Comparison of ENCODE assay signal across 20 mouse cellular contexts in genomic region chr17:37072730-37073276, GRCm38 (mm10). TPM values are rescaled to one million over a fixed set of nuclear protein-coding genes. Genes with fewer than 3 reads are reported as not detected.
A peak's percentile ranks its signal among the peaks of the same experiment; 100 is the strongest.
DNase-seq lines count a peak whose midpoint lies in the region; ATAC-seq and TF ChIP-seq lines count a peak whose summit lies in the region.
"Had no signal": no experiment of that assay in that cellular context is flagged by ENCODE, and none has a peak within 500 bp of the region (broad histone marks: within the 10 kb centered on the region; RNA-seq: fewer than 3 reads in every experiment).

No protein-coding gene starts in this region.

- H3K4me3 ChIP-seq in left cerebral cortex, adult 2 months: no peak overlapping the region
- no peak overlapping the region for H3K4me3 ChIP-seq in forebrain, embryonic 10.5 days
- H3K4me3 ChIP-seq in hindbrain, embryonic 13.5 days: no peak overlapping the region
- no peak overlapping the region for H3K4me3 ChIP-seq in midbrain, postnatal 0 days (ENCODE audit: low read depth, low read length)
- H3K4me3 ChIP-seq in heart, embryonic 11.5 days (ENCODE audit: low read depth, low read length): no peak overlapping the region
- no peak overlapping the region for H3K4me3 ChIP-seq in kidney, adult 2 months (ENCODE audit: insufficient read depth, low read depth, low read length)
- H3K4me3 ChIP-seq: neural tube, embryonic 12.5 days; stomach, embryonic 15.5 days had no signal

- H3K27me3 ChIP-seq in forebrain, embryonic 10.5 days (ENCODE audit: poor library complexity, severe bottlenecking): no peaks in the 10 kb centered on the region
- no peaks in the 10 kb centered on the region for H3K27me3 ChIP-seq in hindbrain, embryonic 13.5 days
- no peaks in the 10 kb centered on the region for H3K27me3 ChIP-seq in midbrain, postnatal 0 days (ENCODE audit: insufficient read depth, low read length)
- no peaks in the 10 kb centered on the region for H3K27me3 ChIP-seq in heart, embryonic 11.5 days (ENCODE audit: control insufficient read depth, insufficient read depth, low read length)
- H3K27me3 ChIP-seq in kidney, adult 2 months (replicated peaks; ENCODE audit: control insufficient read depth, insufficient read depth, low read length): no peaks in the 10 kb centered on the region
- H3K27me3 ChIP-seq: neural tube, embryonic 12.5 days; stomach, embryonic 15.5 days had no signal

- WGBS in forebrain, embryonic 10.5 days: 58% methylated on average over 11 of the region's 11 CpGs
- WGBS in hindbrain, embryonic 13.5 days: 25% methylated on average over 11 of the region's 11 CpGs
- WGBS in midbrain, postnatal 0 days: 32% methylated on average over 11 of the region's 11 CpGs
- 61% methylated on average over 11 of the region's 11 CpGs for WGBS in heart, embryonic 11.5 days (ENCODE audit: insufficient replicate concordance)
- WGBS in kidney, adult 2 months: 63% methylated on average over 11 of the region's 11 CpGs

- peaks cover 27% of the 10 kb centered on the region for H3K4me1 ChIP-seq in forebrain, embryonic 10.5 days
- H3K4me1 ChIP-seq in hindbrain, embryonic 13.5 days (replicated peaks): peaks cover 11% of the 10 kb centered on the region; the same call in 1 of the 2 replicates
- H3K4me1 ChIP-seq in midbrain, postnatal 0 days (ENCODE audit: insufficient read depth, low read length): no peaks in the 10 kb centered on the region
- H3K4me1 ChIP-seq in heart, embryonic 11.5 days (ENCODE audit: control insufficient read depth, insufficient read depth, low read length): no peaks in the 10 kb centered on the region
- H3K4me1 ChIP-seq in kidney, adult 2 months (ENCODE audit: control insufficient read depth, insufficient read depth, low read length): no peaks in the 10 kb centered on the region
- H3K4me1 ChIP-seq: neural tube, embryonic 12.5 days; stomach, embryonic 15.5 days had no signal

- no peak for TF ChIP-seq POLR2A in kidney, adult 2 months (IDR thresholded peaks at IDR 0.05; ENCODE audit: low read depth, low read length)

- peak; percentile 21 to 46 for DNase-seq in left cerebral cortex, adult 2 months (ENCODE audit: extremely low spot score in 1 of 2, low spot score in 2 of 2)
- no peak for DNase-seq in left cerebral cortex, postnatal 10 days (ENCODE audit: extremely low spot score in 1 of 2, low spot score in 2 of 2)
- DNase-seq in forebrain, embryonic 10.5 days (ENCODE audit: extremely low spot score, low spot score): no peak
- no peak for DNase-seq in midbrain, postnatal 0 days (ENCODE audit: low spot score)
- DNase-seq in thymus, postnatal 14 days: no peak
- no peak for DNase-seq in kidney, adult 2 months
- DNase-seq: cerebellum, adult 2 months; liver, postnatal 0 days; right cerebral cortex, postnatal 14 days had no signal

- H3K9me3 ChIP-seq in forebrain, embryonic 10.5 days: no peaks in the 10 kb centered on the region
- H3K9me3 ChIP-seq in hindbrain, embryonic 13.5 days: no peaks in the 10 kb centered on the region
- no peaks in the 10 kb centered on the region for H3K9me3 ChIP-seq in midbrain, postnatal 0 days (ENCODE audit: low read length)
- no peaks in the 10 kb centered on the region for H3K9me3 ChIP-seq in heart, embryonic 11.5 days (replicated peaks; ENCODE audit: control insufficient read depth, low read length)
- H3K9me3 ChIP-seq: neural tube, embryonic 12.5 days; stomach, embryonic 15.5 days had no signal

- intact Hi-C loops in left cerebral cortex, adult 2 months (cut with DNase I): no loop called here
- intact Hi-C loops in left cerebral cortex, postnatal 10 days (cut with DNase I): no loop called here

- no peak for TF ChIP-seq CTCF in left cerebral cortex, adult 2 months (IDR thresholded peaks at IDR 0.05)
- no peak for TF ChIP-seq CTCF in midbrain, postnatal 0 days (IDR thresholded peaks at IDR 0.05)
- TF ChIP-seq CTCF in kidney, adult 2 months (conservative IDR thresholded peaks at IDR 0.05; ENCODE audit: insufficient read depth, insufficient read length, low read depth, low read length): no peak

- H3K4me2 ChIP-seq in hindbrain, embryonic 13.5 days: no peak overlapping the region
- H3K4me2 ChIP-seq in midbrain, postnatal 0 days (ENCODE audit: low read depth, low read length, poor library complexity, severe bottlenecking): no peak overlapping the region
- no peak overlapping the region for H3K4me2 ChIP-seq in heart, embryonic 11.5 days
- H3K4me2 ChIP-seq: neural tube, embryonic 12.5 days; stomach, embryonic 15.5 days had no signal

- ATAC-seq in hindbrain, embryonic 13.5 days (ENCODE audit: low FRiP score): 0 out of 2 replicates have a peak, but pooled peaks have one; percentile 23
- ATAC-seq in midbrain, postnatal 0 days (ENCODE audit: low FRiP score): no peak
- no peak for ATAC-seq in heart, embryonic 11.5 days (replicated peaks; ENCODE audit: insufficient number of reproducible peaks, low FRiP score, low TSS enrichment)
- ATAC-seq: CD4-positive, CD25-positive, alpha-beta regulatory T cell, adult 4 months; intestine, embryonic 16.5 days; liver, postnatal 0 days had no signal

- H3K9ac ChIP-seq in hindbrain, embryonic 13.5 days: no peak overlapping the region
- H3K9ac ChIP-seq in midbrain, postnatal 0 days (replicated peaks; ENCODE audit: low read length, poor library complexity, severe bottlenecking): no peak overlapping the region
- H3K9ac ChIP-seq in heart, embryonic 11.5 days (ENCODE audit: low read depth, low read length): no peak overlapping the region
- H3K9ac ChIP-seq: liver, postnatal 0 days; neural tube, embryonic 12.5 days; stomach, embryonic 15.5 days had no signal

- H3K36me3 ChIP-seq in forebrain, embryonic 10.5 days (replicated peaks): peaks cover 91% of the 10 kb centered on the region
- H3K36me3 ChIP-seq in hindbrain, embryonic 13.5 days: peaks cover 91% of the 10 kb centered on the region
- H3K36me3 ChIP-seq in midbrain, postnatal 0 days (ENCODE audit: insufficient read depth, low read length): peaks cover 67% of the 10 kb centered on the region
- peaks cover 13% of the 10 kb centered on the region for H3K36me3 ChIP-seq in heart, embryonic 11.5 days (ENCODE audit: control insufficient read depth, insufficient read depth, low read length)
- H3K36me3 ChIP-seq in kidney, adult 2 months (ENCODE audit: control insufficient read depth, insufficient read depth, low read length): no peaks in the 10 kb centered on the region; the same call in none of the 2 replicates

- peak overlapping the region; percentile 78 for H3K27ac ChIP-seq in left cerebral cortex, adult 2 months
- peak overlapping the region; percentile 56; the same call in 1 of the 2 replicates for H3K27ac ChIP-seq in forebrain, embryonic 10.5 days
- H3K27ac ChIP-seq in hindbrain, embryonic 13.5 days: peak overlapping the region; percentile 59
- 0 out of 2 replicates have a peak overlapping the region, but pooled peaks have one; percentile 32 for H3K27ac ChIP-seq in midbrain, postnatal 0 days (ENCODE audit: low read depth, low read length)
- H3K27ac ChIP-seq in heart, embryonic 11.5 days (ENCODE audit: low read depth, low read length): no peak overlapping the region
- H3K27ac ChIP-seq in kidney, adult 2 months (ENCODE audit: insufficient read depth, low read depth, low read length): no peak overlapping the region
- H3K27ac ChIP-seq: neural tube, embryonic 12.5 days; stomach, embryonic 15.5 days had no signal

RNA-seq across cellular contexts. Expression of gene Olfr90, which starts 15.5 kb away (rescaled TPM):
- total RNA-seq in left cerebral cortex, adult 2 months (2021): under 1 TPM in 1 of 2 experiments, not detected in 1; 0.12 TPM
- total RNA-seq in left cerebral cortex, postnatal 10 days (2021): not detected
- not detected in 2 replicates for polyA plus RNA-seq in forebrain, embryonic 10.5 days (2016; fragmentation: Nextera tagmentation; extraction: Ambion mirVana)
- not detected in 2 replicates for polyA plus RNA-seq in hindbrain, embryonic 13.5 days (2015; fragmentation: Nextera tagmentation; extraction: Ambion mirVana)
- total RNA-seq in midbrain, postnatal 0 days (2014; rRNA removed): not detected in 2 replicates
- not detected in 2 replicates for polyA plus RNA-seq in midbrain, postnatal 0 days (2015; fragmentation: Nextera tagmentation; extraction: Ambion mirVana)
- polyA plus RNA-seq in heart, embryonic 11.5 days (2014; fragmentation: Nextera tagmentation; extraction: Ambion mirVana): not detected in 2 replicates
- polyA plus RNA-seq in kidney, adult 2 months (2012; rRNA removed): not detected in 2 replicates
- total RNA-seq: layer of hippocampus, adult 8-10 months had no signal
- polyA plus RNA-seq: cerebellum, adult 2 months; embryonic facial prominence, embryonic 11.5 days; heart, embryonic 14.5 days; intestine, embryonic 16.5 days; limb, embryonic 11.5 days; liver, postnatal 0 days; stomach, embryonic 15.5 days; urinary bladder, adult 2 months had no signal

RNA-seq across cellular contexts. Expression of gene Olfr91, which starts 25.3 kb away (rescaled TPM):
- total RNA-seq in left cerebral cortex, adult 2 months (2021): not detected
- total RNA-seq in left cerebral cortex, postnatal 10 days (2021): not detected
- polyA plus RNA-seq in forebrain, embryonic 10.5 days (2016; fragmentation: Nextera tagmentation; extraction: Ambion mirVana): 0.15 TPM in 1 of 2 replicates, not detected in the other
- polyA plus RNA-seq in hindbrain, embryonic 13.5 days (2015; fragmentation: Nextera tagmentation; extraction: Ambion mirVana): not detected in 2 replicates
- total RNA-seq in midbrain, postnatal 0 days (2014; rRNA removed): not detected in 2 replicates
- polyA plus RNA-seq in midbrain, postnatal 0 days (2015; fragmentation: Nextera tagmentation; extraction: Ambion mirVana): not detected in 2 replicates
- not detected in 2 replicates for polyA plus RNA-seq in heart, embryonic 11.5 days (2014; fragmentation: Nextera tagmentation; extraction: Ambion mirVana)
- polyA plus RNA-seq in kidney, adult 2 months (2012; rRNA removed): not detected in 2 replicates
- total RNA-seq: layer of hippocampus, adult 8-10 months had no signal
- polyA plus RNA-seq: CD4-positive, CD25-positive, alpha-beta regulatory T cell, adult 4 months; cerebellum, adult 2 months; embryonic facial prominence, embryonic 11.5 days; heart, embryonic 14.5 days; intestine, embryonic 16.5 days; limb, embryonic 11.5 days; liver, postnatal 0 days; neural tube, embryonic 12.5 days; stomach, embryonic 15.5 days; urinary bladder, adult 2 months had no signal

RNA-seq across cellular contexts. Expression of gene Gabbr1, which starts 27.0 kb away (rescaled TPM):
- total RNA-seq in left cerebral cortex, adult 2 months (2021): 100 to 1,000 TPM; 687 to 720 TPM
- 100 to 1,000 TPM; 579 to 604 TPM for total RNA-seq in left cerebral cortex, postnatal 10 days (2021)
- 8.0 and 8.4 TPM in 2 replicates for polyA plus RNA-seq in forebrain, embryonic 10.5 days (2016; fragmentation: Nextera tagmentation; extraction: Ambion mirVana)
- polyA plus RNA-seq in hindbrain, embryonic 13.5 days (2015; fragmentation: Nextera tagmentation; extraction: Ambion mirVana): 55.6 and 57.0 TPM in 2 replicates
- 633 and 639 TPM in 2 replicates for total RNA-seq in midbrain, postnatal 0 days (2014; rRNA removed)
- polyA plus RNA-seq in midbrain, postnatal 0 days (2015; fragmentation: Nextera tagmentation; extraction: Ambion mirVana): 111 and 116 TPM in 2 replicates
- polyA plus RNA-seq in heart, embryonic 11.5 days (2014; fragmentation: Nextera tagmentation; extraction: Ambion mirVana): 4.4 and 6.0 TPM in 2 replicates
- 21.0 TPM in 2 replicates for polyA plus RNA-seq in kidney, adult 2 months (2012; rRNA removed)

RNA-seq across cellular contexts. Expression of gene Olfr92, which starts 47.1 kb away (rescaled TPM):
- not detected for total RNA-seq in left cerebral cortex, adult 2 months (2021)
- total RNA-seq in left cerebral cortex, postnatal 10 days (2021): not detected
- not detected in 2 replicates for polyA plus RNA-seq in forebrain, embryonic 10.5 days (2016; fragmentation: Nextera tagmentation; extraction: Ambion mirVana)
- not detected in 2 replicates for polyA plus RNA-seq in hindbrain, embryonic 13.5 days (2015; fragmentation: Nextera tagmentation; extraction: Ambion mirVana)
- total RNA-seq in midbrain, postnatal 0 days (2014; rRNA removed): not detected in 2 replicates
- polyA plus RNA-seq in midbrain, postnatal 0 days (2015; fragmentation: Nextera tagmentation; extraction: Ambion mirVana): not detected in 2 replicates
- not detected in 2 replicates for polyA plus RNA-seq in heart, embryonic 11.5 days (2014; fragmentation: Nextera tagmentation; extraction: Ambion mirVana)
- not detected in 2 replicates for polyA plus RNA-seq in kidney, adult 2 months (2012; rRNA removed)
- total RNA-seq: layer of hippocampus, adult 8-10 months had no signal
- polyA plus RNA-seq: CD4-positive, CD25-positive, alpha-beta regulatory T cell, adult 4 months; cerebellum, adult 2 months; embryonic facial prominence, embryonic 11.5 days; heart, embryonic 14.5 days; intestine, embryonic 16.5 days; limb, embryonic 11.5 days; liver, postnatal 0 days; neural tube, embryonic 12.5 days; stomach, embryonic 15.5 days; urinary bladder, adult 2 months had no signal

RNA-seq across cellular contexts. Expression of gene Mog, which starts 49.6 kb away (rescaled TPM):
- total RNA-seq in left cerebral cortex, adult 2 months (2021): 10 to 100 TPM; 29.1 to 29.2 TPM
- total RNA-seq in left cerebral cortex, postnatal 10 days (2021): 10 to 100 TPM in 1 of 2 experiments, 1 to 10 TPM in 1; 3.7 to 11.2 TPM
- polyA plus RNA-seq in forebrain, embryonic 10.5 days (2016; fragmentation: Nextera tagmentation; extraction: Ambion mirVana): 0.16 and 0.30 TPM in 2 replicates
- 1.3 and 2.1 TPM in 2 replicates for polyA plus RNA-seq in hindbrain, embryonic 13.5 days (2015; fragmentation: Nextera tagmentation; extraction: Ambion mirVana)
- total RNA-seq in midbrain, postnatal 0 days (2014; rRNA removed): not detected in 2 replicates
- 0.95 and 1.1 TPM in 2 replicates for polyA plus RNA-seq in midbrain, postnatal 0 days (2015; fragmentation: Nextera tagmentation; extraction: Ambion mirVana)
- 0.25 TPM in 1 of 2 replicates, not detected in the other for polyA plus RNA-seq in heart, embryonic 11.5 days (2014; fragmentation: Nextera tagmentation; extraction: Ambion mirVana)
- polyA plus RNA-seq in kidney, adult 2 months (2012; rRNA removed): not detected in 2 replicates
- polyA plus RNA-seq: CD4-positive, CD25-positive, alpha-beta regulatory T cell, adult 4 months; heart, embryonic 14.5 days; intestine, embryonic 16.5 days; liver, postnatal 0 days had no signal

Comparison
In these comparisons a context has a peak if more than half of its experiments do, and no peak if none do; other contexts are left out.
1. DNase-seq: peak in left cerebral cortex, adult 2 months (2 of 2); none in left cerebral cortex, postnatal 10 days (0 of 2), forebrain, embryonic 10.5 days (single experiment), midbrain, postnatal 0 days (single experiment), thymus, postnatal 14 days (single experiment) and kidney, adult 2 months (single experiment).
2. H3K27ac ChIP-seq: peak in left cerebral cortex, adult 2 months (single experiment), forebrain, embryonic 10.5 days (single experiment), hindbrain, embryonic 13.5 days (single experiment) and midbrain, postnatal 0 days (single experiment); none in heart, embryonic 11.5 days (single experiment) and kidney, adult 2 months (single experiment).